Mouse (Mus musculus) forebrain, embryonic 15.5 days (tissue): ENCODE results near the gene Akap2. TPM values are rescaled to one million over a fixed set of nuclear protein-coding genes. Genes with fewer than 3 reads are reported as not detected.

Experiments used
- ATAC-seq: fragments of 200-750 bp; cut with Nextera tagmentation; replicated peaks from 2 replicates; pipeline ENCODE4 v1.8.0; 2017; ENCODE audit warnings: mild to moderate bottlenecking, moderate TSS enrichment, moderate library complexity
- H3K27ac ChIP-seq: fragments of 300-500 bp; sonication (generic); replicated peaks from 2 replicates; pipeline ENCODE4 v1.5.1; 2015; ENCODE audit warnings: mild to moderate bottlenecking, inconsistent platforms
- H3K27me3 ChIP-seq: fragments of 300-500 bp; sonication (generic); 2 replicates; pipeline ENCODE4 v1.6.1; 2015; ENCODE audit warnings: inconsistent platforms
- H3K36me3 ChIP-seq: fragments of 300-500 bp; sonication (generic); 2 replicates; pipeline ENCODE4 v1.6.1; 2015; ENCODE audit warnings: mild to moderate bottlenecking, inconsistent platforms
- H3K4me1 ChIP-seq: fragments of 300-500 bp; sonication (generic); 2 replicates; pipeline ENCODE4 v1.6.1; 2015; ENCODE audit warnings: inconsistent platforms
- H3K4me2 ChIP-seq: fragments of 300-500 bp; sonication (generic); replicated peaks from 2 replicates; pipeline ENCODE4 v1.6.1; 2015; ENCODE audit warnings: mild to moderate bottlenecking, inconsistent platforms
- H3K4me3 ChIP-seq: fragments of 300-500 bp; sonication (generic); 2 replicates; pipeline ENCODE4 v1.5.1; 2015; ENCODE audit warnings: mild to moderate bottlenecking, inconsistent platforms
- H3K9ac ChIP-seq: fragments of 300-500 bp; sonication (generic); replicated peaks from 2 replicates; pipeline ENCODE4 v1.6.1; 2015; ENCODE audit warnings: mild to moderate bottlenecking, inconsistent platforms
- H3K9me3 ChIP-seq: fragments of 300-500 bp; sonication (generic); 2 replicates; pipeline ENCODE4 v1.6.1; 2016; ENCODE audit warnings: inconsistent platforms
- WGBS: fragments of 180-500 bp; shearing (Covaris S2); methylation state at CpG from one replicate; pipeline ENCODE4 v1.1.7; 2015; ENCODE audit warnings: mixed read lengths; 5-methylcytosine and 5-hydroxymethylcytosine counted together
- polyA plus RNA-seq: library from polyadenylated mRNA; unstranded; fragments of >200 nt; fragmentation: Nextera tagmentation; extraction: Ambion mirVana; gene quantifications from 2 replicates; pipeline ENCODE4 v1.2.1, GENCODE M21; 2015

The Akap2 gene
- polyA plus RNA-seq, 1 experiment from 2014 or later = 6.5 TPM

DNA sequence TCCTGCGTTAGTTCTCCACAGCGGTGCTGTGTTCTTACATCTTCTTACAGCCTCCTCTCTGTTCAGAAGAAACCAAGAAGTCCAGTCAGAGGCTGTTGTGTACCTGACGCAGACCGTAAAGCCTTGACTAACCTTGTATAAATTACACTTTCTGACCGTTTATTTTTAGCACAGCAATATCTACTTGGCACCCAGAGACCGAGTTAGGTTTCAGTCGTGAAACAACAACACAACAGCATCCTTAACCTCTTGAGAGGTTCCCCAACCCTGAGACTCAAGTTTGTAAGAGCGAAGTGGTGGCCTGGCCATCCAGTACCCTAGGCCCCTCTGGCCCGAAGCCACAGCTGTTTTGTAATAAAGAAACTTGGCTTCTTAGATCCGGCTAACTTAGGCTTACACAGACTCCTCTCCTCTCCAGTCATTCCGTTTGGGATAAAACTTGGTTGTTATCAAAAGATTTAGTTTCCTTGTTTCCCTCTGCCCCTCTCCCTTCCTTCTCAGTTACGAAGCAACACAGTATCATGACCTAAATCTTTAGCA, 32.7 kb upstream of the Akap2 start:
- Histone ChIP-seq H3K4me2 (no peak overlapping the region), H3K27ac (no peak overlapping the region), H3K9me3 (no peaks in the 10 kb centered on the region), H3K4me3 (no peak overlapping the region), H3K9ac (no peak overlapping the region), H3K4me1 (no peaks in the 10 kb centered on the region), H3K27me3 (no peaks in the 10 kb centered on the region), H3K36me3 (no peaks in the 10 kb centered on the region)
- no peak for ATAC-seq
- WGBS = 88% methylated on average over 12 of the region's 12 CpGs

DNA sequence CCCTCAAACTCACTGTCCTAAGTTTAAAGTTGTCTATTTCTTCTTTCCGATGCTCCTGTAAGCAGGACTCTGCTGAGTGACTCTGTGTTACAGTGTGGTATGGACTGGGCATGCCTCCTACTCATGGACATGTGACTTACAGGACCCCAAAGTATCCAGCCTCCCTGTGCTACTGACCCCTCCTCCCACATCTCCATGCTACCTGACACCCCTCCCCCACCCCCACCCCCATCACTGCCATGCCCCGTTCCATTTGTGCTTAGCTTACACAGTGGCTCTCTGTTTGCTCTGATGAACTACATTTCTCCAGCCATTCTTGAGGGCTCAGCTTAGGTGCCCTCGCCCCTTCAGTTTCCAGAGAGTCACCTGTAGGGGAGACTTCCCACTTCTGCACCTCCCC, 30.7 kb upstream of the Akap2 start:
- Histone ChIP-seq H3K36me3 (no peaks in the 10 kb centered on the region), H3K9ac (no peak overlapping the region), H3K4me1 (no peaks in the 10 kb centered on the region), H3K9me3 (no peaks in the 10 kb centered on the region), H3K27me3 (no peaks in the 10 kb centered on the region), H3K4me3 (no peak overlapping the region), H3K27ac (no peak overlapping the region), H3K4me2 (no peak overlapping the region)
- no peak for ATAC-seq
- WGBS = 73% methylated on average over 3 of the region's 3 CpGs

DNA sequence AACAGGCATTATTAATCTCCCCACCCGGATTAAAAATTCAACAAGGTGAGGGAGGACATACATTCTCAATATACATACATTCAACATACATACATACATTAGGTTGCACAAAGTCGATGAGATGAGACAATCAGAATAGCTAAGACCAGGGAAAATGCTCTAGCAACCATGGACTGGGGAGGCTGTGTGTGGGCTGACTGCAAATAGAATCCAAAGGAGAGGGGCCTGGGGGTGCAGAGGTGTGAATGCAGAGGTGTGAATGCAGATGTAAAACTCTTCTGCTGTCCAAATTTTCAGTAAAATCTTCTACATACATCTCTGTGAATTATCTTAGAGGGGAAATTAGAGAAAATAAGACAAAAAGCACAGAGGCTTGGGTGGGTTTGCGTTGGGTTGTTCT, 29.9 kb upstream of the Akap2 start:
- no peak overlapping the region for H3K4me3 ChIP-seq
- H3K4me1 ChIP-seq = no peaks in the 10 kb centered on the region
- H3K9me3 ChIP-seq = no peaks in the 10 kb centered on the region
- no peak overlapping the region for H3K4me2 ChIP-seq
- H3K9ac ChIP-seq = no peak overlapping the region
- WGBS = 85% methylated on average over 3 of the region's 3 CpGs
- ATAC-seq = no peak
- no peaks in the 10 kb centered on the region for H3K36me3 ChIP-seq
- H3K27ac ChIP-seq = no peak overlapping the region
- no peaks in the 10 kb centered on the region for H3K27me3 ChIP-seq

DNA sequence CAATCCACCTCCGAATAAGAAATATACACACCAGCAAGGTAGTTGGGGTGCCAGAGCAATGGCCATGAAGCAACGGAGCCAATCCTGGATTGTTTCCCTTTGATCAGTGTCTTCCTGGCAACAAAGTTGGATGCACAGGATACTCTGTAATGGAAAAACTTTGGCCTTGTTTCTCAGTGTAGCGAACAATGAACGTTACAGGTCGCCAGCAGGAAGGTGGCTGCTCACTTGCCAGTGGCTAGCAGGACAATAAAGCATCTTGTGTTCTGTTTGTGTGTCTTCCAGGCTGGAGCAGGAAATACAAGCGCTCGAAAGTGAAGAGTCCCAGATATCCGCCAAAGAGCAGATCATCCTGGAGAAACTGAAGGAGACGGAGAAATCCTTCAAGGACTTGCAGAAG, 29.3 kb upstream of the Akap2 start:
- Histone ChIP-seq H3K9ac (no peak overlapping the region), H3K4me1 (no peaks in the 10 kb centered on the region), H3K4me2 (no peak overlapping the region), H3K36me3 (no peaks in the 10 kb centered on the region), H3K4me3 (no peak overlapping the region), H3K27ac (no peak overlapping the region), H3K27me3 (no peaks in the 10 kb centered on the region), H3K9me3 (no peaks in the 10 kb centered on the region)
- 69% methylated on average over 9 of the region's 9 CpGs for WGBS
- ATAC-seq = no peak

DNA sequence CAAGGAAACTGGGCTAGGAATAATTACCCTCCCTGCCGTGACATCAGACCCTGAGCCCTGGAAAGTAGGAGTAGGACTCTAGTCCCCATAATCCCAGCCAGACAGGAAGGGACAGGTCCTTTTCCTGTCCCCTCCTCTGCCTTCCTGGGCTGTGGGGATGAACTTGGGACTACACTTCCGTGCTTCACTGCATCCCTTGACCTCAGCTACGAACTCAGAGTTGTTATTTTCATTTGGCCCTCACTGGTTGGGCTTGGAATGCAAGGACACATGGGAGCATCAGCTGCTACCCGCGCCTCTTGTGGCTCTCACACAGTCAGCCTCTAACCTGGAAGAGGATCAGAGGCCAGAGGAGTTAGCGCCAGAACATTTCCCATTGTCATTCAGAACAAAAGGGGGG, 27.5 kb upstream of the Akap2 start:
- WGBS = 85% methylated on average over 6 of the region's 6 CpGs
- H3K36me3 ChIP-seq = no peaks in the 10 kb centered on the region
- H3K9me3 ChIP-seq = no peaks in the 10 kb centered on the region

DNA sequence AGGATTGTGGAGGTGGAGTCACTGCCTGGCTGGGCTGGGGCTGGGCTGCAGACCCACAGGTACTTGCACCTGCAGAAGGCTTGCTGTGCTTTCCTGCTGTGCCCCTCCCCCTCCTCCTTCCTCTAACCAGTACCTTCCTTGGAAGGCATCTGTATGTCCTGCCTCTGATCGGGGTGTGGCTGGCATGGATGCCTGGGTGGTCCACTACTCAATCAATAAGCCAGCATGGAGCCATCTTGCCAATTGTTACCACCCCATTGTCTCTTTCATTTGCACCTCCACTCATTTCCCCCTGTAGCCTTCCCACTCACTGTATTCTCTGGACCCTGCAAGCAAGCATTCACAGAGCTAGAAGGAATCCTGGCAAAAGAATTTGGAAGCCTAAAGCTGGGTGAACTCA, 26.7 kb upstream of the Akap2 start:
- 58% methylated on average over 1 of the region's 1 CpGs for WGBS
- H3K4me2 ChIP-seq = no peak overlapping the region
- H3K4me3 ChIP-seq = no peak overlapping the region
- no peak for ATAC-seq
- H3K9me3 ChIP-seq = no peaks in the 10 kb centered on the region
- no peaks in the 10 kb centered on the region for H3K36me3 ChIP-seq
- no peak overlapping the region for H3K9ac ChIP-seq
- no peak overlapping the region for H3K27ac ChIP-seq
- no peaks in the 10 kb centered on the region for H3K4me1 ChIP-seq
- H3K27me3 ChIP-seq = no peaks in the 10 kb centered on the region

More for the DNA sequence above, 27.5 kb upstream of the Akap2 start:
- Histone ChIP-seq H3K4me2 (no peak overlapping the region), H3K27ac (no peak overlapping the region), H3K27me3 (no peaks in the 10 kb centered on the region), H3K4me3 (no peak overlapping the region), H3K4me1 (no peaks in the 10 kb centered on the region), H3K9ac (no peak overlapping the region)
- ATAC-seq = no peak

DNA sequence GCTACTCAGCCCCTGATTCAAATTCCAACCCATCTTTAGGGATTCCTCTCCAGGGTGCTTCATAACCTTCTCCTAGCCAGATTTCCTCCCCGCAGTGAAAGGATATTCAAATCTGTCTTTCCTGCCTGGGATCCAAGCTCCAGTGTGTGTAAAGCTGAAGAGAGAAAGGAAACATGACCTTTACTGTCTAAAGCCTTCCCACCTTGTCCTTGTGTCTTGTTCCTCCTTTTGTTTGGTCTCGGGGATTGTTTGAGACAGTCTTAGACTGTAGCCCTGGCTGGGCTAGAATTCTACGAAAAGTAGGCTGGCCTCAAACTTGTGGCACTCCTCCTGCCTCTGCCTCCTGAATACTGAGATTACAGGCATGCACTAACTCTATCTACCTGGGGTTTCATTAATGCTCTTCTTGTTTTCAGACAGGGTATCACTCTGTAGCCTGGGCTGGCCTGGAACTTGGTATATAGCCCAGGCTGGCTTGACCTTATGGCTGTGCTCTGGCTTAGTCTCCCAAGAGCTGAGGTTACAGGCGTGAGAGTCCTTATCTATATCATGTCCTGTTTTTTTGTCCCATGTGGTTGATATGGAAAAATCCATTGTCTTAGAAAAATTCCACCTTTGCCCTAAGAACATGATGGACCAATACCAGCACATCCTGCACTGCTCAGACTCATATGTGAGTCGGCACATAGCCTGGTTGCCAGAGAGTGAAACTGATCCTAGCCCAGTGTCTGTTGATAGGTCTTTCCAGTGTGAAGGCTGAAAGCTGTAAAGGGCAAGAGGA, 22.9 kb upstream of the Akap2 start:
- no peaks in the 10 kb centered on the region for H3K4me1 ChIP-seq
- no peaks in the 10 kb centered on the region for H3K36me3 ChIP-seq
- ATAC-seq = no peak
- no peaks in the 10 kb centered on the region for H3K9me3 ChIP-seq
- H3K9ac ChIP-seq = no peak overlapping the region
- no peak overlapping the region for H3K4me2 ChIP-seq
- 87% methylated on average over 5 of the region's 5 CpGs for WGBS
- no peaks in the 10 kb centered on the region for H3K27me3 ChIP-seq
- H3K4me3 ChIP-seq = no peak overlapping the region
- H3K27ac ChIP-seq = no peak overlapping the region

DNA sequence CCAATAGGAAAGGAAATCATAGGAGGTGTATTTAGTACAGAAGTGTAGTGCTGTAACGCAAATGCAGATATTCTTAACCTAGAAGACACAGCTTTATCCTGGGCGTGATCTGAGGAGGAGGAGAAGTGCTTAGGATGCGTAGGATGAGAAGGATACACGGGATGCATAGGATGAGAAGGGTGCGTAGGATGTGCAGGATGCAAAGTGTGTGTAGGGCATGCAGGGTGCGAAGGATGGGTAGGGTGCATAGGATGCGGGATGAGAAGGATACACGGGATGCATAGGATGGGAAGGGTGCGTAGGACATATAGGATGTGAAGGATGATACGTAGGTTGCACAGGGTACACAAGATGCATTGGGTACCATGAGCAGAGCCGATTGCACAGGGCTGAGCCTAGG, 20.5 kb upstream of the Akap2 start:
- no peak for ATAC-seq
- H3K27me3 ChIP-seq = no peaks in the 10 kb centered on the region
- H3K27ac ChIP-seq = no peak overlapping the region
- H3K4me2 ChIP-seq = no peak overlapping the region
- no peak overlapping the region for H3K9ac ChIP-seq
- no peak overlapping the region for H3K4me3 ChIP-seq
- no peaks in the 10 kb centered on the region for H3K36me3 ChIP-seq
- no peaks in the 10 kb centered on the region for H3K9me3 ChIP-seq
- WGBS = 95% methylated on average over 11 of the region's 11 CpGs
- H3K4me1 ChIP-seq = no peaks in the 10 kb centered on the region

DNA sequence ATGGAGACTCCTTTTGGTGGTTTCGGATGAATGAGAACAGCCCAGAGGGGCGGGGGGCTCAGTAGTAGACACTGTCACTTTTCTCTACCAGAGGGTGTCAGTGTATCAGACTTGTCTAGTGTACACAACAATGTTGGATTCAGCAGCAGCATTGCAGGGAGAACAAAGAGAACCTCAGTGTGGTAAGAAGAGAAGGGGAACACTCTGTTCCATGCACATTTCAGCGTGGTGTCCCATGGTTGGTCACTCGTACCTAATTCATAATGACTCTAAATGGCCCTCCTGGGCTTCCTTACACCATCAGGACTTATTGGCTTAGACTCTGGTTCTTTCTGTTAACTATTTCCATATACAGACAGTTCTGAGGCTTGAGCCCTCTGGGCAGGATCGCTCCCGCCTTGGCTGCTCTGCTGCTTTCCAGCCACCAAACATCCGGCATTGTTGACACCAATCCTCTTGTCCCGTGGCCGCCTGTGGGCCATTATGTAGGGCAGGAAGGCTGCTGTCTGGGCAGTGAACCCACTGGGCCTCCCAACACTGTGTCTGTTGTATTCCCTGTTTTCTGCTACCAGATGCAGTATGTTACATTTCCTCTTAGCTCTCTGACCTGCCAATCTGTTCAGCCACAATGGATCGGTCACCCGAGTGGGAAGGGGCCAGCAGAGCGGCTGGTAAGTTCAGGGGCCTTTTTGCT, 19.4 kb upstream of the Akap2 start:
- Histone ChIP-seq H3K27ac (no peak overlapping the region), H3K27me3 (no peaks in the 10 kb centered on the region), H3K4me3 (no peak overlapping the region), H3K4me1 (no peaks in the 10 kb centered on the region), H3K9me3 (no peaks in the 10 kb centered on the region), H3K9ac (no peak overlapping the region), H3K4me2 (no peak overlapping the region), H3K36me3 (no peaks in the 10 kb centered on the region)
- ATAC-seq = no peak
- WGBS = 87% methylated on average over 12 of the region's 12 CpGs

DNA sequence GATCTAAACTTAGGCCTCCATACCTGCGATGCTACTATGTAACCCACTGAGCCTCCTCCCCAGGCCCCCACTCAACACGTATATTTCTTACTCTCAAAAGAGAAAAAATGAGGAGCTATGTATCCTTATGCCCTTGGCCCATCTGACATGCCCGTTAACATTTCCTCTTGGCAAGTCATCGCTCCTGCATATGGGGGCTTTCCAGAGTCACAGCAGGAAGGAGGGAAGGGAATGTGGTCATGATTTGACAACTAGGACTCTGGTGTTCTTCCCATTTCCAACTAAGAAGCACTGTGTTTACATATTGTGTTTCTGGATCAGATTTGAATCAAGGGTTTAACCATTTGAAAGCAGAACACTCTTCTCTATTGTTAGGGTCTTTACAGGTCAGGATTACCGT, 15.9 kb upstream of the Akap2 start:
- ATAC-seq = no peak
- no peak overlapping the region for H3K9ac ChIP-seq
- no peaks in the 10 kb centered on the region for H3K27me3 ChIP-seq
- no peak overlapping the region for H3K4me3 ChIP-seq
- no peak overlapping the region for H3K27ac ChIP-seq
- H3K9me3 ChIP-seq = no peaks in the 10 kb centered on the region
- H3K4me1 ChIP-seq = no peaks in the 10 kb centered on the region
- H3K36me3 ChIP-seq = no peaks in the 10 kb centered on the region
- WGBS = 84% methylated on average over 5 of the region's 5 CpGs
- no peak overlapping the region for H3K4me2 ChIP-seq

DNA sequence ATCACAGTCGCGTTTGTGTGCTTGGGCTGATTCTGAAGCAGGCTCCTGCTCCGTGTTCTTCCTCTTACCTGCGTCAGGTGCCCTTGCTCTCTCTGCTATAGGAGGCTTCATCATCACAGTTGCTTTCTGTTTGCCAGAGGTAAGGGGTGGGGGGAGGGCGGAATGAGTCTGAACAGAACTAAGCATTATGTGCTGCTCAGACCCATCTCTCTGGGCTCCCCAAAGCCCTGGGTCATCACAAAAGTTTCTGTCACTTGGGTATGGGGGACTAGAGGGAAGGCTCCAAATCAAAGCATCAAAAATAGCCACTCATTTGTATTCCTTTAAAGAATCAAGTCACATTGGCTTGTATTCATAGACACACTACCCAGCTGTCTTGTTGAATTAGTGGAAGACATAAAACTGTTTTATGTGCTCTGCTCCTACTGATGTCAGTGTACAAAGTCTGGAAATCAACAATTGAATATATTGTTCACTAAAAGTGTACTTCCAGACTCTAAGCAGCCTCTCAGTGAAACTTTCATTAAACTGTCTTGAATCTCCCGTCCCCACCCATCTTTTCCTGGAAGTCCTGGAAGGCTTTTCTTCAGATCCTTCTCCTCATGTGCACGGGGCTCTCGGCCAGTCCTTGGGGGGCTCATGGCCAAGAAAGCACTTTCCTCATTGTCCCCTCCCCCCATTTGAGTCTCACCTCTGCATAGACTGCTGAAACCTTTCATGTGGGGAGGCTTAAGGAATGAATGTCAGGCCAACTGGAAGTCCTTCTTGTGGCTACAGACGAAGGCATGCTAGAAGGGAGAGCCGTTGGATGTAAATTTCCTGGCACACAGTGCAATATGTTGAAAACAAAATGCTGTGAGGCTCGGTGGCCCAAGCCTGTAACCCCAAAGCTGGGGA, 13.6 kb upstream of the Akap2 start:
- no peak overlapping the region for H3K4me3 ChIP-seq
- H3K9ac ChIP-seq = no peak overlapping the region
- no peaks in the 10 kb centered on the region for H3K27me3 ChIP-seq
- H3K9me3 ChIP-seq = no peaks in the 10 kb centered on the region
- no peak overlapping the region for H3K4me2 ChIP-seq
- no peak for ATAC-seq
- no peaks in the 10 kb centered on the region for H3K4me1 ChIP-seq
- WGBS = 81% methylated on average over 11 of the region's 11 CpGs
- no peaks in the 10 kb centered on the region for H3K36me3 ChIP-seq
- H3K27ac ChIP-seq = no peak overlapping the region

DNA sequence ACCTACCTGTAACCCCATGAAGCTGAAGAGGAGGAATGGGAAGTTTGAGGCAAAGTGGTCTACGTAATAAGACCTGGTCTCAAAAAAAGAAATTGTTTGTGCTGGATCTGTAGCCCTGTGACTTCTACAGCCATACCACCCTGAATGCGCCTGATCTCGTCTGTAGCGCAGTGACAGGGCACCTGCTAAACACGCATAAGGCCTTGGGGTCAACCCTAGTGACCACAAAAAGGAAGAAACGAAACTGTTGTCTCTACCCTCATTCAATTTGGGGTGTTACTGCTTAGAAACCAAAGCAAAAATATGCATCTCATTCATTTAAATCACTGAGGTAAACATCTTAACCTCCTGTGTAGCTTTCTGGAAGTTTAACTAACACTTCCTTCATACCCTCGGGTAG, 12.9 kb upstream of the Akap2 start:
- WGBS = 88% methylated on average over 7 of the region's 7 CpGs
- ATAC-seq = no peak
- H3K27me3 ChIP-seq = no peaks in the 10 kb centered on the region
- H3K4me3 ChIP-seq = no peak overlapping the region
- no peak overlapping the region for H3K9ac ChIP-seq
- no peak overlapping the region for H3K4me2 ChIP-seq
- no peaks in the 10 kb centered on the region for H3K36me3 ChIP-seq
- H3K27ac ChIP-seq = no peak overlapping the region
- no peaks in the 10 kb centered on the region for H3K4me1 ChIP-seq
- H3K9me3 ChIP-seq = no peaks in the 10 kb centered on the region
